Mouse (Mus musculus) thymus, adult 2 months (tissue): ENCODE measurements around the gene Ids. TPM values are rescaled to one million over a fixed set of nuclear protein-coding genes. Genes with fewer than 3 reads are reported as not detected.

ENCODE experiments used
- DNase-seq: peaks from one replicate; pipeline ENCODE4 v3.0.0; 2021
- H3K27ac ChIP-seq: fragments of 200-500 bp; 2 replicates; pipeline ENCODE4 v1.5.1; 2012; ENCODE audit warnings: low read length, control low read depth; ENCODE audit not compliant: control insufficient read depth, insufficient read depth
- H3K27me3 ChIP-seq: fragments of 200-500 bp; 2 replicates; pipeline ENCODE4 v1.6.1; 2012; ENCODE audit warnings: mild to moderate bottlenecking, low read length, moderate library complexity, mixed read lengths; ENCODE audit not compliant: control insufficient read depth, insufficient read depth
- H3K36me3 ChIP-seq: fragments of 200-500 bp; 2 replicates; pipeline ENCODE4 v1.6.1; 2012; ENCODE audit warnings: mild to moderate bottlenecking, low read length, moderate library complexity; ENCODE audit not compliant: control insufficient read depth, insufficient read depth
- H3K4me1 ChIP-seq: fragments of 200-500 bp; replicated peaks from 2 replicates; pipeline ENCODE4 v1.6.1; 2012; ENCODE audit warnings: low read length; ENCODE audit not compliant: control insufficient read depth, insufficient read depth
- H3K4me3 ChIP-seq: fragments of 200-500 bp; 2 replicates; pipeline ENCODE4 v1.5.1; 2012; ENCODE audit warnings: mild to moderate bottlenecking, low read length, control low read depth, moderate library complexity; ENCODE audit not compliant: control insufficient read depth, insufficient read depth
- CTCF ChIP-seq: fragments of 200-500 bp; IDR thresholded peaks from 2 replicates; pipeline ENCODE4 v1.5.1; 2012; ENCODE audit warnings: mild to moderate bottlenecking, control low read depth, low read length, moderate library complexity, borderline replicate concordance; ENCODE audit not compliant: control insufficient read depth, poor library complexity, insufficient read depth; ENCODE audit errors: extremely low read depth
- POLR2A ChIP-seq: fragments of 200-500 bp; IDR thresholded peaks from 2 replicates; pipeline ENCODE4 v1.6.1; 2012; ENCODE audit warnings: mild to moderate bottlenecking, low read length, control low read depth, moderate library complexity; ENCODE audit not compliant: control insufficient read depth, poor library complexity, insufficient read depth; ENCODE audit errors: extremely low read depth
- WGBS: fragments of 180-500 bp; shearing (Covaris S2); methylation state at CpG from one replicate; pipeline ENCODE4 v1.1.7; 2018; 5-methylcytosine and 5-hydroxymethylcytosine counted together
- polyA plus RNA-seq: library from polyadenylated mRNA; depleted of rRNA; stranded (reverse); fragments of >200 nt; gene quantifications from 2 replicates; pipeline ENCODE4 v1.2.3, GENCODE M21; 2012

The Ids gene
- polyA plus RNA-seq, 1 experiment: 21.6 TPM

DNA sequence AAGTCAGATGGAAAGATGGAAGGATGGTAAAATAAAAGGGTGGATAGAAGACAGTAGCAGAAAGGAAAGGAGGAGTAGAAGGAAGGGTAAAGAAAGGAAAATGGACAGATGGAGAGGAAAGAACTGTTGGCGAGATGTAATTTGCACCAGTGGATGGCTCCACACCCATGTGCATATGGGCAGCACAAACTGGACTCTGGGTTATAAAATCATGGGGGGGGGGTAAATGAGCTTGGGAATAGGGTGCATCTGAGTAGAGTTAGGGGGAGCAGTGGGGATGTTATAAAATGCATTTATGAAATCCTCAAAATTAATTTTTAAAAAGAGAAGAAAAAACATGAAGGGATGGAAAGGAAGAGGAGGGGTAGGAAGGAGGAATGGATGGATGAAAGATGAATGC, 682 bp downstream of the Ids start:
- DNase-seq: no peak
- no peak for TF ChIP-seq CTCF
- TF ChIP-seq POLR2A: no peak
- 81% methylated on average over 1 of the region's 1 CpGs for WGBS
- 0 out of 2 replicates have a peak, but pooled peaks cover 6% of the 10 kb centered on the region for H3K36me3 ChIP-seq
- H3K4me3 ChIP-seq: no peak overlapping the region
- no peaks in the 10 kb centered on the region; the same call in 1 of the 2 replicates for H3K4me1 ChIP-seq
- H3K27me3 ChIP-seq: no peaks in the 10 kb centered on the region
- H3K27ac ChIP-seq: no peak overlapping the region

DNA sequence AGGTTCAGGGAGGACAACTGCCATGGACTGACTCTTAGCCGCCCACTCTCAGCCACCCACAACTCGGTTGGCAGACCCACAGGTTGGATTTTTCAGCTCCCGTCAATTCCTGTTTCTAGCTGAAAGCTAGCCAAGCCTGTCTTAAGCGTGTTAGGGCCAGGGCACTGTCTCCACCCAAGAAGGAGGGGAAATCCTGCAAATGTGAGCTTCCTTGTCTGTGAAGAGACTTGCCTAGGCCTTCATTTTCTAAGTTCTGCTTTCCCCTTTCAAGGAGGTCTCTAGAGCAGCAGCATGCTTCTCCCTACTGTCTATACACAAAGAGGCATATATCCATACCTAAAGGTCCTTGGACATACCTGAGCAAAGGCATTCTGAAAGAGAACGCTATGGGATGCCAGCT, 1.4 kb downstream of the Ids start:
- H3K27me3 ChIP-seq: no peaks in the 10 kb centered on the region
- 0 out of 2 replicates have a peak, but pooled peaks cover 6% of the 10 kb centered on the region for H3K36me3 ChIP-seq
- H3K27ac ChIP-seq: no peak overlapping the region
- DNase-seq: no peak
- WGBS: 81% methylated on average over 5 of the region's 5 CpGs
- TF ChIP-seq POLR2A: no peak
- TF ChIP-seq CTCF: no peak
- no peak overlapping the region for H3K4me3 ChIP-seq
- no peaks in the 10 kb centered on the region; the same call in 1 of the 2 replicates for H3K4me1 ChIP-seq

DNA sequence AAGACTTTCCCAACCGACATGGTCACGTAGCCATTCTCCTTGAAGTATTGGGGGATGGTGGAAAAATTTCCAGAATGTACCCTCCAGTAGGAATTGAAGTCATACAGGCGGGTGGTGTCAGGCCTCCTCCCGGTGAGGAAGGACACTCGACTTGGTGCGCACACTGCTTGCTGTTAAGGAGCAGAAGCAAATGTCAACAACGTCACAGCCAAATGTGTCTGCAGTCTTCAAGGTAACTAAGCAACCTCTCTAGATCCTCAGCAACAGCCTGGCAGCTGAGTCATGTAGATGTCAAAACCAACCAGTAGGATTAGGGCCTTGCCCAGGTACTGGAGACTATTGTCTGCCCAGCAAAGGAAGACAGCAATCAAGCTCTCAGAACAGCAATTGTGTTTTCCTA, 1.9 kb downstream of the Ids start:
- 79% methylated on average over 7 of the region's 7 CpGs for WGBS
- TF ChIP-seq CTCF (no peak), POLR2A (no peak)
- H3K27me3 ChIP-seq: no peaks in the 10 kb centered on the region

DNA sequence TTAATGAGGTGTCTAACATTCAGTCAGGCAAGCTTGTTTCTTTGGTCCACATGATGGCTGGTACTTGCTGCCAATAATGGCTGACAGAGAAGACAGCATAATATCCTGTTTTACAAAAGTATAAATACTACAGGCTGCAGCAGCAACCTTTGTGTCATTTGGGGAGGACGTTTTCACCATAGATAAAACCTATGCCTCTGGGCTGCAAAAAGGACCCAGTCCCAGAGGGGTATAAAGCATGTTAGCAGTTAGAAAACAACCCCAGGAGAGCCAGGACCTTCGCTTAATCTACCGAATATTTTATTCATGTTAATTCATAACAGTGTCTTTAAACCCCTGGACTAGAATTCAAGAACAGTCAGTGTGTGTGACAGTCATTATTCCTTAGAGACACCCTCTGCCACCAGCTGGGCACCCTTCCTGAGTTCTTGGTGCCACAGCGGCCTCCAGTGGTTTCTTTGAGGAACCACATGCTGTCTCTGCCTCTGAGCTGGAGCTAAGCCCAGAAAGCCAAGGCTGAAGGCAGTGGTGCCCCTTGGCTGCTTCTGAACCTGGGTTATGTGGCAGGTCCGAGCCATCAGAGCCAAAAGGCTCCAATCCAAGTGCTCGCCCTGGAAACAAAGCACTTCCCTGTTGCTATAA, 34.6 kb downstream of the Ids start:
- WGBS: 21% methylated on average over 6 of the region's 6 CpGs
- DNase-seq: peak; percentile 1
- no peaks in the 10 kb centered on the region for H3K4me1 ChIP-seq
- no peak overlapping the region for H3K27ac ChIP-seq
- H3K36me3 ChIP-seq: no peaks in the 10 kb centered on the region
- H3K27me3 ChIP-seq: no peaks in the 10 kb centered on the region
- TF ChIP-seq POLR2A: no peak
- peak; percentile 57; the same call in 1 of the 2 replicates for TF ChIP-seq CTCF
- H3K4me3 ChIP-seq: no peak overlapping the region

More for the DNA sequence above, 1.9 kb downstream of the Ids start:
- Histone ChIP-seq H3K27ac (no peak overlapping the region), H3K4me3 (no peak overlapping the region), H3K36me3 (0 out of 2 replicates have a peak, but pooled peaks cover 6% of the 10 kb centered on the region), H3K4me1 (no peaks in the 10 kb centered on the region; the same call in 1 of the 2 replicates)
- DNase-seq: no peak

DNA sequence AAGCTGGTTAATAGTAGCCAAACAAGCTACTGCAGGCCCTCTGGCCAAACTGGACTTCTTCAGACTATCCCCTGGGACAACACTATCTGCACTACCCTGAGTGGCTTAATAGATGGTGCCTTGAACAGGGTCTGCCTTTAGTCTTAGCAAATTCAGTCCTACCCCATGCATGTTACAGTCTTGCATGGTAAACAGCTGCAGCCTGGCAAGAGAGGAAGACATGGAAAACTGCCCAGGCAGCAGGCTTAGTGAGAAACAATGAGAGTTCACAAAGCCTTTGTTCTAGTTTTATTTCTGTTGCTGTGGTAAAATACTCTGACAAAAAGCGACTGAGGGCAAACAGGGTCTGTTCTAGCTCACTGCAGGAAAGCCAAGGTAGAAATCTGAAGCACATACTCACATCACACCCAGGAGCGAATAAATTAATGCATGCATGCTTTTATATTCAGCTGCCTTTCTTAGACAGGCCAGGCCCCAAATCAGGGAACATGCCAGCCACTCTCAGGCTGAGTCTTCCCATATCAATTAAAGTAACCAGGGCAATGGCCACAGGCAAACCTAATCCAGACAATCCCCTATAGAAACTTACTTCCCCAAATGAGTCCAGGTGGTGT, 36.2 kb downstream of the Ids start:
- WGBS: 83% methylated on average over 2 of the region's 2 CpGs
- no peaks in the 10 kb centered on the region for H3K27me3 ChIP-seq
- no peaks in the 10 kb centered on the region for H3K36me3 ChIP-seq
- TF ChIP-seq POLR2A (no peak), CTCF (no peak)
- no peak for DNase-seq
- no peaks in the 10 kb centered on the region for H3K4me1 ChIP-seq
- no peak overlapping the region for H3K4me3 ChIP-seq
- H3K27ac ChIP-seq: no peak overlapping the region

DNA sequence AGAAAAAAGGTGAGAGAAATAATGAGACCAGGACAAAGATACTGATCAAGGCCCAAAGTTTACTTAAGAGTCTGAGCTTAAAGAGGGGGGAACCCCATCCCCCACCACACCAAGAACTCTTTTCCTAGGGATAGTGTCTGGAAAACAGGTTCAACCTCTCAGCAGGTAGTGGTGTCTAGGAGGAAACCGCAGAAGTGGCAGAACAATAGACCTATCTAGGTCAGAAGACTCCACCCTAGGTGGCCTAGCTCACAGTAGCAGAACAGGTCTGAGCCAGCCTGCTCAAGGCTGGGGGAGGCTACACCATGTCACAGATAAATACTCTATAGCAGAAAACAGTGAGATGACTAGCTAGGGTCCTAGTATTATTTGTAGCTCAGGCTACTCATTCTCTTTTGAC, 37.2 kb downstream of the Ids start:
- TF ChIP-seq CTCF: no peak
- no peak for TF ChIP-seq POLR2A
- H3K4me1 ChIP-seq: no peaks in the 10 kb centered on the region
- WGBS: 67% methylated on average over 1 of the region's 1 CpGs
- no peaks in the 10 kb centered on the region for H3K36me3 ChIP-seq
- H3K27ac ChIP-seq: no peak overlapping the region
- H3K27me3 ChIP-seq: no peaks in the 10 kb centered on the region
- DNase-seq: no peak
- H3K4me3 ChIP-seq: no peak overlapping the region
